Mouse (Mus musculus): ENCODE data around the gene Cdc42bpg. TPM values are rescaled to one million over a fixed set of nuclear protein-coding genes. Genes with fewer than 3 reads are reported as not detected.

The Cdc42bpg gene
- polyA plus RNA-seq, 1 experiment from 2014 or later = 0.38 TPM

GRCm38 (mm10) chr19:6341453-6342077 lies 35.3 kb downstream of the Cdc42bpg start:
- Histone ChIP-seq H3K27ac (peak overlapping the region; percentile 91), H3K4me1 (peaks cover 61% of the 10 kb centered on the region), H3K27me3 (ENCODE audit: insufficient read depth, poor library complexity, severe bottlenecking) (0 out of 2 replicates have a peak, but pooled peaks cover 7% of the 10 kb centered on the region), H3K4me3 (peak overlapping the region; percentile 84), H3K36me3 (peaks cover 73% of the 10 kb centered on the region), H3K9me3 (no peaks in the 10 kb centered on the region)
- DNase-seq (ENCODE audit: low spot score) = no peak
- 9% methylated on average over 23 of the region's 23 CpGs for WGBS

- no peak for DNase-seq (ENCODE audit: low spot score)
- peaks cover 73% of the 10 kb centered on the region for H3K36me3 ChIP-seq
- H3K9me3 ChIP-seq = no peaks in the 10 kb centered on the region
- 0 out of 2 replicates have a peak, but pooled peaks cover 7% of the 10 kb centered on the region for H3K27me3 ChIP-seq (ENCODE audit: insufficient read depth, poor library complexity, severe bottlenecking)
- H3K4me3 ChIP-seq = peak overlapping the region; percentile 84; the same call in 1 of the 2 replicates
- H3K4me1 ChIP-seq = peaks cover 61% of the 10 kb centered on the region
- 0 out of 2 replicates have a peak overlapping the region, but pooled peaks have one; percentile 91 for H3K27ac ChIP-seq
- 74% methylated on average over 5 of the region's 5 CpGs for WGBS
Observed at GRCm38 (mm10) chr19:6342276-6342933, 36.1 kb downstream of the Cdc42bpg start.

GRCm38 (mm10) chr19:6343066-6343925 lies 37.0 kb downstream of the Cdc42bpg start:
- Histone ChIP-seq H3K27me3 (ENCODE audit: insufficient read depth, poor library complexity, severe bottlenecking) (0 out of 2 replicates have a peak, but pooled peaks cover 7% of the 10 kb centered on the region), H3K4me1 (peaks cover 61% of the 10 kb centered on the region), H3K36me3 (peaks cover 67% of the 10 kb centered on the region), H3K9me3 (no peaks in the 10 kb centered on the region), H3K27ac (no peak overlapping the region), H3K4me3 (no peak overlapping the region)
- DNase-seq (ENCODE audit: low spot score) = no peak
- WGBS = 72% methylated on average over 19 of the region's 19 CpGs

GRCm38 (mm10) chr19:6343996-6344395 lies 37.7 kb downstream of the Cdc42bpg start:
- Histone ChIP-seq H3K27ac (no peak overlapping the region), H3K4me1 (peaks cover 68% of the 10 kb centered on the region), H3K4me3 (no peak overlapping the region), H3K27me3 (ENCODE audit: insufficient read depth, poor library complexity, severe bottlenecking) (0 out of 2 replicates have a peak, but pooled peaks cover 7% of the 10 kb centered on the region), H3K36me3 (peaks cover 62% of the 10 kb centered on the region), H3K9me3 (no peaks in the 10 kb centered on the region)
- 86% methylated on average over 5 of the region's 5 CpGs for WGBS
- no peak for DNase-seq (ENCODE audit: low spot score)

GRCm38 (mm10) chr19:6346023-6346422 lies 39.8 kb downstream of the Cdc42bpg start:
- H3K27me3 ChIP-seq (ENCODE audit: insufficient read depth, poor library complexity, severe bottlenecking) = 0 out of 2 replicates have a peak, but pooled peaks cover 11% of the 10 kb centered on the region
- no peak overlapping the region for H3K27ac ChIP-seq
- peaks cover 66% of the 10 kb centered on the region for H3K4me1 ChIP-seq
- DNase-seq (ENCODE audit: low spot score) = no peak
- peaks cover 50% of the 10 kb centered on the region for H3K36me3 ChIP-seq
- WGBS = 86% methylated on average over 5 of the region's 5 CpGs
- no peak overlapping the region for H3K4me3 ChIP-seq
- no peaks in the 10 kb centered on the region for H3K9me3 ChIP-seq

- Histone ChIP-seq H3K36me3 (peaks cover 55% of the 10 kb centered on the region), H3K4me1 (peaks cover 65% of the 10 kb centered on the region), H3K27me3 (ENCODE audit: insufficient read depth, poor library complexity, severe bottlenecking) (0 out of 2 replicates have a peak, but pooled peaks cover 11% of the 10 kb centered on the region), H3K27ac (0 out of 2 replicates have a peak overlapping the region, but pooled peaks have one; percentile 16), H3K9me3 (no peaks in the 10 kb centered on the region), H3K4me3 (no peak overlapping the region)
- no peak for DNase-seq (ENCODE audit: low spot score)
- WGBS = 81% methylated on average over 10 of the region's 10 CpGs
Observed at GRCm38 (mm10) chr19:6346661-6347060, 40.4 kb downstream of the Cdc42bpg start.

GRCm38 (mm10) chr19:6347615-6348014 lies 41.4 kb downstream of the Cdc42bpg start:
- no peak overlapping the region for H3K27ac ChIP-seq
- H3K36me3 ChIP-seq = peaks cover 53% of the 10 kb centered on the region
- H3K9me3 ChIP-seq = no peaks in the 10 kb centered on the region
- peaks cover 56% of the 10 kb centered on the region for H3K4me1 ChIP-seq
- H3K4me3 ChIP-seq = no peak overlapping the region
- no peak for DNase-seq (ENCODE audit: low spot score)
- H3K27me3 ChIP-seq (ENCODE audit: insufficient read depth, poor library complexity, severe bottlenecking) = 0 out of 2 replicates have a peak, but pooled peaks cover 4% of the 10 kb centered on the region
- WGBS = 89% methylated on average over 4 of the region's 4 CpGs

- Histone ChIP-seq H3K36me3 (peaks cover 56% of the 10 kb centered on the region), H3K27ac (peak overlapping the region; percentile 70), H3K4me1 (peaks cover 47% of the 10 kb centered on the region), H3K9me3 (no peaks in the 10 kb centered on the region), H3K27me3 (ENCODE audit: insufficient read depth, poor library complexity, severe bottlenecking) (0 out of 2 replicates have a peak, but pooled peaks cover 4% of the 10 kb centered on the region), H3K4me3 (no peak overlapping the region)
- DNase-seq (ENCODE audit: low spot score) = no peak
- whole genome bisulfite sequencing = 38% methylated on average over 9 of the region's 9 CpGs
Observed at GRCm38 (mm10) chr19:6348717-6349116, 42.5 kb downstream of the Cdc42bpg start.

GRCm38 (mm10) chr19:6349215-6349983 lies 43.1 kb downstream of the Cdc42bpg start:
- Histone ChIP-seq H3K4me1 (peaks cover 54% of the 10 kb centered on the region), H3K36me3 (peaks cover 56% of the 10 kb centered on the region), H3K27ac (peak overlapping the region; percentile 81), H3K27me3 (ENCODE audit: insufficient read depth, poor library complexity, severe bottlenecking) (0 out of 2 replicates have a peak, but pooled peaks cover 4% of the 10 kb centered on the region), H3K9me3 (no peaks in the 10 kb centered on the region), H3K4me3 (peak overlapping the region; percentile 24)
- DNase-seq (ENCODE audit: low spot score) = no peak
- WGBS = 33% methylated on average over 14 of the region's 14 CpGs

GRCm38 (mm10) chr19:6351431-6352106 lies 45.3 kb downstream of the Cdc42bpg start:
- no peak overlapping the region for H3K27ac ChIP-seq
- H3K4me1 ChIP-seq = peaks cover 44% of the 10 kb centered on the region
- WGBS = 62% methylated on average over 14 of the region's 14 CpGs
- 0 out of 2 replicates have a peak, but pooled peaks cover 4% of the 10 kb centered on the region for H3K27me3 ChIP-seq (ENCODE audit: insufficient read depth, poor library complexity, severe bottlenecking)
- H3K4me3 ChIP-seq = no peak overlapping the region
- no peaks in the 10 kb centered on the region for H3K9me3 ChIP-seq
- DNase-seq (ENCODE audit: low spot score) = no peak
- H3K36me3 ChIP-seq = peaks cover 38% of the 10 kb centered on the region

- Histone ChIP-seq H3K9me3 (no peaks in the 10 kb centered on the region), H3K4me3 (no peak overlapping the region), H3K27ac (no peak overlapping the region), H3K4me1 (peaks cover 38% of the 10 kb centered on the region), H3K27me3 (ENCODE audit: insufficient read depth, poor library complexity, severe bottlenecking) (0 out of 2 replicates have a peak, but pooled peaks cover 4% of the 10 kb centered on the region), H3K36me3 (peaks cover 33% of the 10 kb centered on the region)
- 85% methylated on average over 2 of the region's 2 CpGs for WGBS
- DNase-seq (ENCODE audit: low spot score) = no peak
Observed at GRCm38 (mm10) chr19:6352107-6352505, 45.9 kb downstream of the Cdc42bpg start.

All from heart, embryonic 10.5 days (tissue).